Mouse (Mus musculus) midbrain, embryonic 16.5 days (tissue): ENCODE results near the gene Gemin7. TPM values are rescaled to one million over a fixed set of nuclear protein-coding genes. Genes with fewer than 3 reads are reported as not detected.
"Not testable (repeated sequence)": the region's sequence is repeated elsewhere in the genome, so short reads cannot be mapped to it uniquely, and the experiment has no call there.

Experiments
- ATAC-seq: fragments of 200-750 bp; cut with Nextera tagmentation; 2 replicates; pipeline ENCODE4 v1.8.0; 2017; ENCODE audit warnings: moderate TSS enrichment
- H3K27ac ChIP-seq: fragments of 300-500 bp; sonication (generic); 2 replicates; pipeline ENCODE4 v1.5.1; 2014; ENCODE audit warnings: mild to moderate bottlenecking, low read length, mixed read lengths
- H3K27me3 ChIP-seq: fragments of 300-500 bp; sonication (generic); 2 replicates; pipeline ENCODE4 v1.6.1; 2014; ENCODE audit warnings: low read depth, low read length, mixed read lengths; ENCODE audit not compliant: control insufficient read depth, insufficient read depth
- H3K36me3 ChIP-seq: fragments of 300-500 bp; sonication (generic); 2 replicates; pipeline ENCODE4 v1.6.1; 2014; ENCODE audit warnings: mild to moderate bottlenecking, low read length, moderate library complexity, mixed read lengths; ENCODE audit not compliant: control insufficient read depth, insufficient read depth
- H3K4me1 ChIP-seq: fragments of 300-500 bp; sonication (generic); 2 replicates; pipeline ENCODE4 v1.6.1; 2014; ENCODE audit warnings: mild to moderate bottlenecking, low read length, mixed read lengths; ENCODE audit not compliant: control insufficient read depth, insufficient read depth
- H3K4me2 ChIP-seq: fragments of 300-500 bp; sonication (generic); 2 replicates; pipeline ENCODE4 v1.6.1; 2014; ENCODE audit warnings: mild to moderate bottlenecking, low read length, mixed read lengths
- H3K4me3 ChIP-seq: fragments of 300-500 bp; sonication (generic); 2 replicates; pipeline ENCODE4 v1.5.1; 2014; ENCODE audit warnings: low read depth, mild to moderate bottlenecking, low read length, moderate library complexity, mixed read lengths
- H3K9ac ChIP-seq: fragments of 300-500 bp; sonication (generic); 2 replicates; pipeline ENCODE4 v1.6.1; 2014; ENCODE audit warnings: low read depth, low read length, mixed read lengths
- H3K9me3 ChIP-seq: fragments of 300-500 bp; sonication (generic); replicated peaks from 2 replicates; pipeline ENCODE4 v1.6.1; 2014; ENCODE audit warnings: mild to moderate bottlenecking, low read length, mixed read lengths; ENCODE audit not compliant: control insufficient read depth, poor library complexity, severe bottlenecking
- WGBS: fragments of 180-500 bp; shearing (Covaris S2); extraction: QIAGEN DNeasy Blood & Tissue Kit; methylation state at CpG from one replicate; pipeline ENCODE4 v1.1.7; 2014; 5-methylcytosine and 5-hydroxymethylcytosine counted together
- polyA plus RNA-seq: library from polyadenylated mRNA; unstranded; fragments of >200 nt; fragmentation: Nextera tagmentation; extraction: Ambion mirVana; gene quantifications from 2 replicates; pipeline ENCODE4 v1.2.1, GENCODE M21; 2015

Gemin7 gene
- polyA plus RNA-seq, 1 experiment from 2014 or later, result 145 TPM

- Histone ChIP-seq H3K36me3 (no peaks in the 10 kb centered on the region), H3K27ac (no peak overlapping the region), H3K27me3 (no peaks in the 10 kb centered on the region), H3K4me1 (peaks cover 13% of the 10 kb centered on the region), H3K9me3 (no peaks in the 10 kb centered on the region), H3K4me3 (no peak overlapping the region), H3K4me2 (no peak overlapping the region), H3K9ac (no peak overlapping the region)
- ATAC-seq, result no peak
- 76% methylated on average over 5 of the region's 5 CpGs for WGBS
Observed at GRCm38 (mm10) chr7:19607291-19607690, 29.9 kb upstream of the Gemin7 start.

DNA sequence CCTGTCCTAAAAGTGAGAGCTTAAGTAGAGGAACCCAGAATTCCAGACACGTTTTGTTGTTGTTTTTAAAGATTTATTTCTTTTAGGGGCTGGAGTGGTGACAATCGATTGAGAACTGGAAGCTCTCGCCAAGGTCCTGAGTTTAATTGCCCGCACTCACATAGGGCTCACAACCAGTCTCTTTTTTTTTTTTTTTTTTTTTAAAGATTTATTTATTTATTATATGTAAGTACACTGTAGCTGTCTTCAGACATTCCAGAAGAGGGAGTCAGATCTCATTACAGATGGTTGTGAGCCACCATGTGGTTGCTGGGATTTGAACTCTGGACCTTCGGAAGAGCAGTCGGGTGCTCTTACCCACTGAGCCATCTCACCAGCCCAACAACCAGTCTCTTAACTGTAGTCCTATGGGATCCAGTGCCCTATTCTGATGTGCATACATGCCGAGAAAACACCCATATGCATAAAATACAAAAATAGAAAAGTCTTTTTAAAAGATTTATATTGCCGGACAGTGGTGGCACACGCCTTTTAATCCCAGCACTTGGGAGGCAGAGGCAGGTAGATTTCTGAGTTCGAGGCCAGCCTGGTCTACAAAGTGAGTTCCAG lies 27.3 kb upstream of the Gemin7 start:
- WGBS, result 62% methylated on average over 10 of the region's 10 CpGs
- peak; percentile 37; the same call in 1 of the 2 replicates for ATAC-seq
- not testable (repeated sequence) for H3K27me3 ChIP-seq, H3K9me3 ChIP-seq, H3K36me3 ChIP-seq
- Histone ChIP-seq H3K27ac (peak overlapping the region; percentile 75), H3K4me2 (peak overlapping the region; percentile 66), H3K9ac (peak overlapping the region; percentile 95; the same call in 1 of the 2 replicates), H3K4me3 (peak overlapping the region; percentile 80), H3K4me1 (peaks cover 27% of the 10 kb centered on the region)

GRCm38 (mm10) chr7:19603849-19604605 lies 26.6 kb upstream of the Gemin7 start, which contains the start of gene Clasrp:
Clasrp (minus strand) TSS chr7:19604486.
- Histone ChIP-seq H3K36me3 (peaks cover 7% of the 10 kb centered on the region), H3K4me3 (peak within 1 kb of the TSS; percentile 80), H3K4me2 (peak within 1 kb of the TSS; percentile 66), H3K9ac (peak within 1 kb of the TSS; percentile 95), H3K27ac (peak within 1 kb of the TSS; percentile 75), H3K4me1 (peaks cover 27% of the 10 kb centered on the region), H3K27me3 (no peaks in the 10 kb centered on the region), H3K9me3 (no peaks in the 10 kb centered on the region)
- ATAC-seq, result peak; percentile 91
- WGBS, result 1% methylated on average over 56 of the region's 57 CpGs

GRCm38 (mm10) chr7:19603055-19603454 lies 25.7 kb upstream of the Gemin7 start:
- H3K4me2 ChIP-seq, result peak overlapping the region; percentile 66
- H3K9me3 ChIP-seq, result no peaks in the 10 kb centered on the region
- peaks cover 7% of the 10 kb centered on the region for H3K36me3 ChIP-seq
- ATAC-seq, result no peak
- peaks cover 27% of the 10 kb centered on the region for H3K4me1 ChIP-seq
- H3K27me3 ChIP-seq, result no peaks in the 10 kb centered on the region
- H3K27ac ChIP-seq, result no peak overlapping the region
- WGBS, result 90% methylated on average over 12 of the region's 12 CpGs
- H3K9ac ChIP-seq, result no peak overlapping the region
- peak overlapping the region; percentile 80 for H3K4me3 ChIP-seq

DNA sequence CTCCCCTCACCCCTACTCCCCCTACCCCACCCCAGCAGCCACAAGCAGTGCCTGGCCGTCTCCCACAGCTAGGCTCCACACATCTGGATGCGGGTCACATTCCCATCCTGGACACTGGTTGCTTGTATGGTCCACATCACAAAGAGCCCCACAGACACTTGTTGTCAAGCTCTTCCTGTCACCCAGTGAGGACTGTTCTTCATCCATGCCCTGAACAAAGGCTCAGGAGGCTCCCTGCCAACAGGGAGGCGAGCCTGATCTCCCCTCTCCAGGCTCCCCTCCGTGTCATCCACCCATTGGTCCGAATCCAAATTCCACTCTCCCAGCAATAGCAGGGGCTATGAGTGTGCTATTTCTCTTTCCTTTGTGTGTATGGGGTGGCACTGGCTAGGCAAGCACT lies 23.2 kb upstream of the Gemin7 start:
- peak; percentile 57 for ATAC-seq
- no peak overlapping the region for H3K9ac ChIP-seq
- H3K4me2 ChIP-seq, result no peak overlapping the region
- H3K36me3 ChIP-seq, result peaks cover 7% of the 10 kb centered on the region
- peaks cover 27% of the 10 kb centered on the region for H3K4me1 ChIP-seq
- no peaks in the 10 kb centered on the region for H3K27me3 ChIP-seq
- H3K4me3 ChIP-seq, result no peak overlapping the region
- H3K9me3 ChIP-seq, result no peaks in the 10 kb centered on the region
- H3K27ac ChIP-seq, result peak overlapping the region; percentile 60; the same call in 1 of the 2 replicates
- 53% methylated on average over 5 of the region's 5 CpGs for WGBS

DNA sequence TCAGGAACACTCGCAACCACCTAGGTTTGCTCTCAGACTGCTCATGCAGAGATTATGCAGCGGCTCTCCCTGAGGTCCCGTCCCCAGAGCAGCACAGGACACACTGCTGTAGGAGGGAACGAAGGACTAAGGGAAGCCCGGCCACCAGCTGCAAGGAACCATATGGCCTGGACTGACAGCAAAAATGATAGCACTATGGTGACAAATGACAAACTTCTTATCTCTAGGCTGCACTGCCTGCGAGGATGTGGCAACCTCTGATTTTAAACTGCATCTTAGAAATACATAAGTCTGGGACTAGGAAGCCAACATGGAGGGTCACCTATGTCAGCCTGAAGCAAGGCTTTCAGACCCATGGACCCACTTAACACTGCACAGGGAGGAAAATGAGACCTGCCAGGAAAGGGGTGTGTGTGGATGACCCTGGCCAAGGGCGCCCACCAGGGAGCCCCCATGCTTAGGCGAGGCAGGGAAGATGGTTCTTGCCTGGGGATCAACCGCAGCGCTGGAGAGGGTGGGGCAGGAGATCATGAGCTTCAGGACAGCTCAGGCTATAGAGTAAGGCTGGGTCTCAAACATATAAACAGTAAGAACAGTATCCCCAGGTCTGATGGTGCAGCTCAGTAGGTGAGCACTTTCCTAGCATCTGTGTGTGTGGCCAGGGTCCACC lies 15.8 kb upstream of the Gemin7 start:
- no peak overlapping the region for H3K4me3 ChIP-seq
- no peak overlapping the region for H3K4me2 ChIP-seq
- H3K9ac ChIP-seq, result no peak overlapping the region
- WGBS, result 95% methylated on average over 10 of the region's 10 CpGs
- no peaks in the 10 kb centered on the region for H3K9me3 ChIP-seq
- no peak overlapping the region for H3K27ac ChIP-seq
- no peak for ATAC-seq
- H3K4me1 ChIP-seq, result no peaks in the 10 kb centered on the region
- no peaks in the 10 kb centered on the region for H3K27me3 ChIP-seq
- peaks cover 52% of the 10 kb centered on the region for H3K36me3 ChIP-seq

- ATAC-seq, result peak; percentile 52
- Histone ChIP-seq H3K9ac (no peak overlapping the region), H3K4me3 (no peak overlapping the region), H3K36me3 (peaks cover 74% of the 10 kb centered on the region), H3K4me2 (no peak overlapping the region), H3K4me1 (no peaks in the 10 kb centered on the region), H3K9me3 (no peaks in the 10 kb centered on the region), H3K27me3 (no peaks in the 10 kb centered on the region), H3K27ac (no peak overlapping the region)
- WGBS, result 54% methylated on average over 3 of the region's 3 CpGs
Observed at GRCm38 (mm10) chr7:19589917-19590316, 12.5 kb upstream of the Gemin7 start.

DNA sequence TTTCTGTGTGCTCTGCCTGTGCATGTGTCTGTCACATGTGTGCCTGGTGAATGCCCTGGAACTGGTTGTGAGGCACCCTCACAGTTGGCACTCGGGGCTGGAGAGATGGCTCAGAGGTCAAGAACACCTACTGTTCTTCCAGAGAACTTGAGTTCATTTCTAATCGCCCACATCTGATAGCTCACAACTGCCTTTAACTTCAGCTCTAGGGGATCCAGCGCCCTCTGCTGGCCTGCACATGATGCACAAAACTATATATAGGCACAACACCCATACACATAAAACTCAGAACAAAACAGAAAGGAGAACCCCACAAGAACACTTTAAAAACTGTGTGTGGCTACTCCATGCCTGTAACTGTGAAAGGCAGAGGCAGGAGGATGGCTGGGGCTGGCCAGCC lies 11.8 kb upstream of the Gemin7 start:
- 50% methylated on average over 3 of the region's 3 CpGs for whole genome bisulfite sequencing
- Histone ChIP-seq H3K36me3 (peaks cover 79% of the 10 kb centered on the region), H3K4me1 (no peaks in the 10 kb centered on the region), H3K27ac (no peak overlapping the region), H3K9me3 (no peaks in the 10 kb centered on the region), H3K4me2 (no peak overlapping the region), H3K27me3 (no peaks in the 10 kb centered on the region), H3K9ac (no peak overlapping the region), H3K4me3 (no peak overlapping the region)
- no peak for ATAC-seq

DNA sequence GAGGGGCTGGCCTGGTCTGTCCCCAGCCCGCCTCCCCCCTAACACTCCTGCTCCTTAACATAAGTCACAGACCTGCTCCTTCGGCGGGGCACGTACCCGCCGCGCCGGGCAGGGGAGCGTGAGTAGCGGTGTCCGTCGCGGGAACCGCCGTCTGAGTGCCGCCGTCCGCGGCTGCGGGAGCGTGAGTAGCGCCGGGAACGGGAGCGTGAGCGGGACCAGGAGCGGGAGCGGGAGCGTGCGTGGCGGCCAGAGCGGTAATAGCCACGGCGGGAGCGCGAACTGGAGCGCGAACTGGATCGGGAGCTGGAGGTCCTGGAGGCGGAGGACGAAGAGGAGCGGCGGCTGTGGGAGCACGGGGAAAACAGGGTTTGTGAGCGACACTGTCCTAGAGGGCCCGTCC lies 8.9 kb upstream of the Gemin7 start:
- H3K9me3 ChIP-seq, result no peaks in the 10 kb centered on the region
- no peaks in the 10 kb centered on the region for H3K27me3 ChIP-seq
- no peak overlapping the region for H3K27ac ChIP-seq
- H3K9ac ChIP-seq, result no peak overlapping the region
- H3K4me1 ChIP-seq, result no peaks in the 10 kb centered on the region
- ATAC-seq, result no peak
- H3K4me3 ChIP-seq, result no peak overlapping the region
- no peak overlapping the region for H3K4me2 ChIP-seq
- peaks cover 79% of the 10 kb centered on the region for H3K36me3 ChIP-seq
- 80% methylated on average over 45 of the region's 46 CpGs for WGBS
